Mouse (Mus musculus) lung, embryonic 16.5 days (tissue): ENCODE measurements around the gene Fam243. TPM values are rescaled to one million over a fixed set of nuclear protein-coding genes. Genes with fewer than 3 reads are reported as not detected.

ENCODE experiments used
- ATAC-seq: fragments of 200-750 bp; cut with Nextera tagmentation; 2 replicates; pipeline ENCODE4 v1.8.0; 2017; ENCODE audit warnings: low read depth, mild to moderate bottlenecking, moderate library complexity
- H3K27ac ChIP-seq: fragments of 300-500 bp; sonication (generic); 2 replicates; pipeline ENCODE4 v1.5.1; 2014; ENCODE audit warnings: mild to moderate bottlenecking, control low read depth, low read length
- H3K27me3 ChIP-seq: fragments of 300-500 bp; sonication (generic); 2 replicates; pipeline ENCODE4 v1.6.1; 2014; ENCODE audit warnings: low read depth, low read length, mixed read lengths; ENCODE audit not compliant: control insufficient read depth, insufficient read depth
- H3K36me3 ChIP-seq: fragments of 300-500 bp; sonication (generic); 2 replicates; pipeline ENCODE4 v1.6.1; 2014; ENCODE audit warnings: low read length; ENCODE audit not compliant: control insufficient read depth, insufficient read depth
- H3K4me1 ChIP-seq: fragments of 300-500 bp; sonication (generic); replicated peaks from 2 replicates; pipeline ENCODE4 v1.6.1; 2014; ENCODE audit warnings: low read length, mixed read lengths; ENCODE audit not compliant: control insufficient read depth, insufficient read depth
- H3K4me2 ChIP-seq: fragments of 300-500 bp; sonication (generic); 2 replicates; pipeline ENCODE4 v1.6.1; 2014; ENCODE audit warnings: low read depth, low read length, control low read depth
- H3K4me3 ChIP-seq: fragments of 300-500 bp; sonication (generic); 2 replicates; pipeline ENCODE4 v1.5.1; 2014; ENCODE audit warnings: mild to moderate bottlenecking, low read length, control low read depth
- H3K9ac ChIP-seq: fragments of 300-500 bp; sonication (generic); 2 replicates; pipeline ENCODE4 v1.6.1; 2014; ENCODE audit warnings: low read length, control low read depth
- H3K9me3 ChIP-seq: fragments of 300-500 bp; sonication (generic); 2 replicates; pipeline ENCODE4 v1.6.1; 2016; ENCODE audit warnings: low read length; ENCODE audit not compliant: control insufficient read depth
- WGBS: fragments of 180-500 bp; shearing (Covaris S2); extraction: QIAGEN DNeasy Blood & Tissue Kit; methylation state at CpG from one replicate; pipeline ENCODE4 v1.1.7; 2014; 5-methylcytosine and 5-hydroxymethylcytosine counted together
- polyA plus RNA-seq: library from polyadenylated mRNA; unstranded; fragments of >200 nt; fragmentation: Nextera tagmentation; extraction: Ambion mirVana; gene quantifications from 2 replicates; pipeline ENCODE4 v1.2.1, GENCODE M21; 2015

Fam243 gene
- polyA plus RNA-seq, result not detected in 2 replicates

DNA sequence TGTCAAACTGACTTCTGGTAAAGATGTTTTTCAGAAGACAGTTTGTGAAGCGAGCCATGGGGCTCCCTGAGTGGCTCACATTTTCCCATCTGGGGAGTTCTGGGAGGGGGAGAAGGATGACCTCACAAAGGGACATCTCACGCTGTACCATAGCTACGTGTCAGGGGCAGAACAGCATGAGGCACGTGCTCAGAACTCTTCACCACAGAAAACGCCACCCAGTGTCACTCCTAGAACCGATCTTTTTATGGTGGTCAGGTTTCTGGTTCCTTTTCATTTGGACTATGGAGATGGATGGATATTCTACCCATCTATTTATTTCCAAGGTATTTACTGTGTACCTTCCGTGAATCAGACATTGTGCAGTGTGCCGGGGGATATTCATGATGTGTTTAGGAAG is at the start of gene Fam243:
Gene Fam243 (minus strand): TSS at position 101 of the 400 bp plus-strand sequence.
- ATAC-seq, result no peak
- no peak within 1 kb of the TSS for H3K4me2 ChIP-seq
- H3K9me3 ChIP-seq, result no peaks in the 10 kb centered on the region
- 84% methylated on average over 8 of the region's 8 CpGs for WGBS
- no peaks in the 10 kb centered on the region for H3K36me3 ChIP-seq
- H3K4me1 ChIP-seq, result no peaks in the 10 kb centered on the region
- H3K4me3 ChIP-seq, result no peak within 1 kb of the TSS
- H3K27ac ChIP-seq, result no peak within 1 kb of the TSS
- no peak within 1 kb of the TSS for H3K9ac ChIP-seq
- H3K27me3 ChIP-seq, result no peaks in the 10 kb centered on the region

DNA sequence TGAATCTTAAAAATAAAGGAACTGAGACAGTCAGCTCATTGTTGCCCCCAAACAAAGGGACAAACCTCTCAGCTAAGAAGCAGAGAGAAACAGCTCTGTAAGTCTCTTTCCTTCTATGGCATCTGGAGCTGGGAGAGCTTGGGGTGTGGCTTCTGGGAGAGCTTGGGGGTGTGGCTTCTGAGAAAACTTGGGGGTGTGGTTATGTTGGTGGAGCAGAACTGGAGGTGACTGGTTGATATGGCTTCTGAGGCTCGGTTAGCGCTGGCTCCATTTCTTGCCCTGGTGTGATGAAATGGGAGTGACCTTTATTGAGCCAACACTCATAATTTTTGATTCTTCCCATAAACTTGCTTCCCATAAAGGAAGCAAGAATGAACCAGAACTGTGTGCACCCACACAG is 48.0 kb upstream of the Fam243 start:
- 32% methylated on average over 2 of the region's 2 CpGs for WGBS
- H3K4me3 ChIP-seq, result no peak overlapping the region
- H3K27me3 ChIP-seq, result no peaks in the 10 kb centered on the region
- H3K9me3 ChIP-seq, result no peaks in the 10 kb centered on the region
- H3K4me2 ChIP-seq, result no peak overlapping the region
- peak; percentile 76; the same call in 1 of the 2 replicates for ATAC-seq
- no peaks in the 10 kb centered on the region for H3K4me1 ChIP-seq
- H3K9ac ChIP-seq, result no peak overlapping the region
- H3K36me3 ChIP-seq, result no peaks in the 10 kb centered on the region
- H3K27ac ChIP-seq, result no peak overlapping the region

DNA sequence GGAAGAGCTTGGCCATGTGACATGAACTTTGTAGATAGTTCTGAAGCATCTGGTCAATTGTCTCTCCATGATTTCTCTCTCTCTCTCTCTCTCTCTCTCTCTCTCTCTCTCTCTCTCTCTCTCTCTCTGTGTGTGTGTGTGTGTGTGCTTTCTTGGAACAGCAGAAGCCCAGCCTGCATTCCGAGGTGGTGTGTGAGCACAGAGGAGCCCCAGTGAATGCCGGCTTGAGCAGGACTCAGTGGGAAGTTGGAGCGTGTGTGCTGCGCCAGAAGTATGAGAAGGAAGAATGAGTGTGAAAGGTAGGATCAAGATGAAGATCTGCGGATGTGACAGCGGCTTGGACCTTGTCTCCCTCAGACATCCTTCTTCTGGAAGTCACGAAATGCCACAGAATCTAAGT is 44.2 kb upstream of the Fam243 start:
- Histone ChIP-seq H3K9me3 (no peaks in the 10 kb centered on the region), H3K36me3 (no peaks in the 10 kb centered on the region), H3K27ac (no peak overlapping the region), H3K4me3 (no peak overlapping the region), H3K4me2 (no peak overlapping the region), H3K4me1 (no peaks in the 10 kb centered on the region), H3K27me3 (no peaks in the 10 kb centered on the region), H3K9ac (no peak overlapping the region)
- ATAC-seq, result no peak
- WGBS, result 34% methylated on average over 7 of the region's 7 CpGs

DNA sequence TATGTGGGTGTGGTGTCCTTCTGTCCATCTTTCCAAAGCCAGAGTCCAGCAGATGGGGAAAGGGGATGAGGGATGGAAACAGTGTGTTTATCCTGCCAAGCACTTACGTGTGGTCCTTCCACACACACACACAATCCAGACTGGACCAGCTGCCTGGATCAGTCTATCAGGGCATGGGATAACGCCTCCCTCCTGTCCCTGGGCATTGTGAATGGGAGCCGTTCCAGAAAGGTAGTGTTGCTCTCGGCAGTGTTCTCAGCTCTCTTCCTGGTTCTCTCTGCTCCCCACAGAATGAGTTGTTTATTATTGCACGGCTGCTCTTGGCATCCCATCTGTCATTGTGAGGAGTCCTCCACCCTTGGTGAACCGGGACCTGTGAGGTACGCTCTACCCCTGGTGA is 39.5 kb upstream of the Fam243 start:
- H3K36me3 ChIP-seq, result no peaks in the 10 kb centered on the region
- no peak overlapping the region for H3K4me3 ChIP-seq
- no peaks in the 10 kb centered on the region for H3K9me3 ChIP-seq
- 39% methylated on average over 7 of the region's 7 CpGs for WGBS
- ATAC-seq, result no peak
- no peaks in the 10 kb centered on the region; the same call in 1 of the 2 replicates for H3K27me3 ChIP-seq
- no peak overlapping the region for H3K27ac ChIP-seq
- no peak overlapping the region for H3K4me2 ChIP-seq
- no peak overlapping the region for H3K9ac ChIP-seq
- peaks cover 5% of the 10 kb centered on the region; the same call in 1 of the 2 replicates for H3K4me1 ChIP-seq

DNA sequence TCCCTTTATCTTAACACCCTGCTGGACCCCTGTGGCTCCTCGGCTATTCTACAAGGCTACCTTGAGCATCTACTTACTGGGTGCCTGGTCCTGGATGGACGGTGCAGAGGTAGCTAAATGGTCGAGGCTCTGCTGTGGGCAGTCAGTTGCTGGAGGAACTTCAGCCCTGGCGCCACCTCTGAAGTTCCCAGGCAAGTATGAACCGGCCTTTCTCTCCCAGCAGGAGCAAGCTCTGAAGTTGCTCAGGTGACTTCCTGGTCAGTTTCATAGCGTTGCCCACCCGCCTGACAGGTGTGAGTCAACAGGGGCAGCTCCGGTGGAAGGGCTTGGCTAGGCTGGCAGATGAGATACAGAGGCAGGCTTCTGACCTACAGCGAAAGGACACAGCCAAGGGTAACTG is 38.0 kb upstream of the Fam243 start, which contains the start of gene Kcne1:
Gene Kcne1 (minus strand): TSS at position 240 of the 400 bp plus-strand sequence.
- ATAC-seq, result 0 out of 2 replicates have a peak, but pooled peaks have one; percentile 25
- no peak within 1 kb of the TSS for H3K4me3 ChIP-seq
- WGBS, result 38% methylated on average over 9 of the region's 9 CpGs
- H3K4me2 ChIP-seq, result peak within 1 kb of the TSS; percentile 37
- no peak within 1 kb of the TSS for H3K27ac ChIP-seq
- H3K36me3 ChIP-seq, result no peaks in the 10 kb centered on the region
- H3K9ac ChIP-seq, result no peak within 1 kb of the TSS
- no peaks in the 10 kb centered on the region; the same call in 1 of the 2 replicates for H3K27me3 ChIP-seq
- H3K4me1 ChIP-seq, result peaks cover 5% of the 10 kb centered on the region; the same call in 1 of the 2 replicates
- no peaks in the 10 kb centered on the region for H3K9me3 ChIP-seq

DNA sequence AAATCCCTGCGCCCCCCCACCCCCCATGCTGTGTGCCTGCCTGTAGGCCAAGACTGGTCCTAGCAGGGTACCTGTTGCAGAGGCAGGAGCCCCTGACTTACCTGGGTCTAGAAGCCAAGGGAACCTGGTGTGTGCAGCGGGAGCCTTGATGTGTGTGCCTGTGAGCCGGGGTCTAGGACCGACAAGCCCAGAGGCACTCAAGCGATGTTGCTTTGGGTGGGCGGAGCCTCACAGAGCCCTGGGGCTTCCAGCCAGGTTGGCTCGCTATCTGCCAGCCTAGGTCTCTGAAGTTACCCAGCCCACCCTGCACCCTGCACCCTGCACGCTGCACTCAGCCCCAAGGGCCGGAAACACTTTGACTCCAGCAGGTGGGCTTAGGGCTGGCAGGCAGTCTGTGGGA is 37.5 kb upstream of the Fam243 start:
- H3K4me3 ChIP-seq, result no peak overlapping the region
- peak overlapping the region; percentile 37 for H3K4me2 ChIP-seq
- peak; percentile 64 for ATAC-seq
- WGBS, result 20% methylated on average over 9 of the region's 9 CpGs
- H3K27me3 ChIP-seq, result no peaks in the 10 kb centered on the region; the same call in 1 of the 2 replicates
- peaks cover 5% of the 10 kb centered on the region; the same call in 1 of the 2 replicates for H3K4me1 ChIP-seq
- H3K9me3 ChIP-seq, result no peaks in the 10 kb centered on the region
- no peaks in the 10 kb centered on the region for H3K36me3 ChIP-seq
- no peak overlapping the region for H3K27ac ChIP-seq
- H3K9ac ChIP-seq, result no peak overlapping the region

DNA sequence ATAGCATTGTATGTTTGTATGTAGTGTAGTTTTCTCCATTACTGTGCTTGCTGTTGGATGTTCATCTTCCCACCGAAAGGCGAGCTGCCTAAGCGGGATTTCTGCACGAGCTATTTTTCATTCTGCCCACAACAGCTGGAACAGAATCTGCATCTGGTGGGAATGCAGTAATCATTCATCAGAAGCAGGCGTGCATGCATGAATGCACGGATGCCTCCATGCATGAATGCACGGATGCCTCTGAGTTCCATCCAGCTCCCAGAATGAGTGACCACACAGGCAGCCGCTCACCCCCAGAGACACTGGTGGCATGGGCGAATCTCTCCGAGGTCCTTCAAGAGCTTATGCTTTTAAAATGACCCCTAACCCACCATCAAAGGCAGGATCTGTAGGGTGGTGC is 36.3 kb upstream of the Fam243 start:
- H3K9ac ChIP-seq, result no peak overlapping the region
- peaks cover 5% of the 10 kb centered on the region; the same call in 1 of the 2 replicates for H3K4me1 ChIP-seq
- H3K9me3 ChIP-seq, result no peaks in the 10 kb centered on the region
- no peaks in the 10 kb centered on the region; the same call in 1 of the 2 replicates for H3K27me3 ChIP-seq
- no peaks in the 10 kb centered on the region for H3K36me3 ChIP-seq
- WGBS, result 68% methylated on average over 10 of the region's 10 CpGs
- no peak overlapping the region for H3K4me2 ChIP-seq
- H3K4me3 ChIP-seq, result no peak overlapping the region
- no peak overlapping the region for H3K27ac ChIP-seq
- ATAC-seq, result no peak

DNA sequence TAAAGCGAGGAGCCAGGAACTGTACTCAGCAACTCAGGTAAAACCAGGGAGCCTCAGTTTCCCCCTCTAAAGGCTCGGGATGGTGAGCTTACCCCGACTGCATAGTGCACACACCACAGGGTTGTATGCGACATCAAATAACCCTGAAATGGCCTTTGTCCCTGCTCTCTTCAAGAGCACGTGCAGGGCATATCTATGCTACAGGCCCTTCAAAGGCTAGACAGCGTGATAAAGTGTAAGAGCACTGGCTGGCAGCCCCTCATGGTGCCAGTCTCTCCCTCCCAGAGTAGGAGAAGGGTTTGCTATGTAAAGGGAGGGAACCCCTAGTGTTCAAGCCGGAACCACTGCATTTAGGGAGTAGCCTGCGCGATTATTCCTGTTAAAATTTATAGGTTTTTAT is 35.8 kb upstream of the Fam243 start:
- Histone ChIP-seq H3K36me3 (no peaks in the 10 kb centered on the region), H3K27me3 (no peaks in the 10 kb centered on the region; the same call in 1 of the 2 replicates), H3K4me2 (no peak overlapping the region), H3K4me1 (peaks cover 5% of the 10 kb centered on the region; the same call in 1 of the 2 replicates), H3K4me3 (no peak overlapping the region), H3K9me3 (no peaks in the 10 kb centered on the region), H3K9ac (no peak overlapping the region), H3K27ac (no peak overlapping the region)
- ATAC-seq, result no peak
- WGBS, result 73% methylated on average over 9 of the region's 9 CpGs

DNA sequence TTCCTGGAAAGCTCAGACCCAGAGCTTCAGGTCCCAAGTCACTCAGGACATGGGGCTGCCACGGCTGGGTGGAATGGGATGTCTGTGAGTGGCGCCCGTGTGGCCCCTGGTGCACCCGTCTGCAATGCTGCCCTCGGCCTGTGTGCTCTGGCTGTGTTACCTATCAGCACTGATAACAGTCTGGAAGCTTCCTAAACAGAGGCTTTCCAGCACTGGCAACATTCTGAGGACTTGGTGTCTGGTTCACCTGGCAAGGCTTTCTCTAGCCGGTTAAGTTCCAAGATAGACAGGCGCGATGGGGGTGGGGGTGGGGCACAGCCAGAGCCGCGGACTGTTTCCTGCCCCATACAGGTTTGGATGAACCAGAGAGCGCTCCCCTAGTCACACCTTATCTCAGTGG is 34.7 kb upstream of the Fam243 start:
- Histone ChIP-seq H3K27me3 (no peaks in the 10 kb centered on the region; the same call in 1 of the 2 replicates), H3K4me3 (no peak overlapping the region), H3K4me1 (peaks cover 5% of the 10 kb centered on the region; the same call in 1 of the 2 replicates), H3K9ac (no peak overlapping the region), H3K36me3 (no peaks in the 10 kb centered on the region), H3K27ac (no peak overlapping the region), H3K9me3 (no peaks in the 10 kb centered on the region), H3K4me2 (no peak overlapping the region)
- no peak for ATAC-seq
- WGBS, result 60% methylated on average over 11 of the region's 11 CpGs
